Comparison of ENCODE assay signal across 13 mouse cellular contexts in the genomic region with DNA sequence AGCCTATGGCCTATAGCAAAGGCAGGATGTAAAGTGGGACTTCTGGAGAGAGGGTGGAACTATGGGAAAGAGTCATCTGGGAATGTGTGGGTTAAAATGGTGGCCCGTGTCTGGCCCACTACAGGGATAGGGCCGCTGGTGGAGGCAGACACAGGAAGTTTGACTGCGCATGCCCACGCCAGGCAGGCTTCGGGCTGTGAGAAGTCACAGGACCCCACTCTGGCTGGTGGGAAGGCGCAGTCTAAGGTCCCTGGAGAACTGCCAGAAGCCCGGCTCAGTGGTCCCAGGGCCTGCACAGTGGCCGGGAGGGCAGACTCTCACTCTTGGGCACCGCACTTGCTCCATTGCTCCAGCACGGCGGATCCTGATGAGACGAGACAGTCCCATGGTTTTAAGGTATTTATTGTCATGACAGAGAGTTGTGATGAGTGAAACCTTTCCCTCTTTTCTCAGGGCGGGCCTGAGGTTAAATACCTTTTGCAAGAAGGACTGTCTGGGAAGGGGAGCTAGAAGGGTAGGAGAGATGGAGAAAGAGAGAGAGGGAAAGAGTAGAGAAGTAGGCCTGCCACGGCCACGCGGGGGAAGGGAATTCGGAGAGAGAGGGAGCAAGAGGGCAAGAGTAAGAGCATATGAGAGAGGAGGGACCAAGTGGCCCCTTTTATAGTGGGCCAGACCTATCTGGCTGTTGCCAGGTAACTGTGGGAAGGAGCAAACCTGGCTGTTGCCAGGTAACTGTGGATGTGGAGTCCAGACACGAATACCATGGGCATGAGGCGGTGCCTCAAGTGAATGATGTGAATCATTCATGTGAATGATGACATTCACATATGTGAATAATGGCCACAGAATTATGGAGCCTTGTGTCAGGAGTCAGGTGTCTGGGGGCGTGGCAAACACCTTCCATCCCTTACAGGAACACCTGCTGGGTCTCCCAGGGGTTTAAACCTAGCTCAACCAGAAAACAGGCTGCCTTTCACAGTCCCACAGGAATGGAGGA. TPM values are rescaled to one million over a fixed set of nuclear protein-coding genes. Genes with fewer than 3 reads are reported as not detected.
DNase-seq lines count a peak whose midpoint lies in the region; ATAC-seq and TF ChIP-seq lines count a peak whose summit lies in the region.
"Had no signal": no experiment of that assay in that cellular context is flagged by ENCODE, and none has a peak within 500 bp of the region (broad histone marks: within the 10 kb centered on the region; RNA-seq: fewer than 3 reads in every experiment).

No protein-coding gene starts in this region.

- no peaks in the 10 kb centered on the region for H3K4me1 ChIP-seq in hindbrain, postnatal 0 days (ENCODE audit: insufficient read depth, low read length)
- no peaks in the 10 kb centered on the region for H3K4me1 ChIP-seq in hindbrain, embryonic 13.5 days (replicated peaks)
- H3K4me1 ChIP-seq in ES-E14 (ENCODE audit: control insufficient read depth in 2 of 2, insufficient read depth in 2 of 2, low read length in 2 of 2, poor library complexity in 1 of 2): peaks cover 2 to 10% of the 10 kb centered on the region in 2 experiments; a peak in 3 of 4 replicates
- no peaks in the 10 kb centered on the region for H3K4me1 ChIP-seq in embryonic facial prominence, embryonic 14.5 days (ENCODE audit: control insufficient read depth, insufficient read depth, low read length)
- H3K4me1 ChIP-seq in stomach, embryonic 15.5 days: no peaks in the 10 kb centered on the region

- H3K36me3 ChIP-seq in hindbrain, postnatal 0 days (ENCODE audit: insufficient read depth, low read length): no peaks in the 10 kb centered on the region
- H3K36me3 ChIP-seq in hindbrain, embryonic 13.5 days: no peaks in the 10 kb centered on the region
- H3K36me3 ChIP-seq in ES-E14 (ENCODE audit: control insufficient read depth, insufficient read depth, low read length, poor library complexity, severe bottlenecking): no peaks in the 10 kb centered on the region
- H3K36me3 ChIP-seq in embryonic facial prominence, embryonic 14.5 days (ENCODE audit: control insufficient read depth, insufficient read depth, low read length): no peaks in the 10 kb centered on the region
- H3K36me3 ChIP-seq in stomach, embryonic 15.5 days: no peaks in the 10 kb centered on the region

- WGBS in hindbrain, postnatal 0 days: 78% methylated on average over 20 of the region's 20 CpGs
- 83% methylated on average over 20 of the region's 20 CpGs for WGBS in hindbrain, embryonic 13.5 days
- 73% methylated on average over 20 of the region's 20 CpGs for WGBS in embryonic facial prominence, embryonic 14.5 days
- WGBS in stomach, embryonic 15.5 days: 64% methylated on average over 20 of the region's 20 CpGs

- H3K9me3 ChIP-seq in hindbrain, postnatal 0 days (ENCODE audit: low read length): no peaks in the 10 kb centered on the region
- no peaks in the 10 kb centered on the region for H3K9me3 ChIP-seq in hindbrain, embryonic 13.5 days
- H3K9me3 ChIP-seq in ES-E14 (ENCODE audit: control insufficient read depth, insufficient read depth, low read depth, low read length): no peaks in the 10 kb centered on the region
- H3K9me3 ChIP-seq in embryonic facial prominence, embryonic 14.5 days (ENCODE audit: control insufficient read depth, low read length): no peaks in the 10 kb centered on the region
- no peaks in the 10 kb centered on the region for H3K9me3 ChIP-seq in stomach, embryonic 15.5 days

- no peak for ATAC-seq in hindbrain, postnatal 0 days
- no peak for ATAC-seq in hindbrain, embryonic 13.5 days (ENCODE audit: low FRiP score)
- ATAC-seq in embryonic facial prominence, embryonic 14.5 days (ENCODE audit: low read depth): peak; percentile 65; the same call in 1 of the 2 replicates
- ATAC-seq in stomach, embryonic 15.5 days (ENCODE audit: insufficient read depth, low FRiP score, low read depth): peak; percentile 22; the same call in 1 of the 2 replicates

- no peak overlapping the region for H3K9ac ChIP-seq in hindbrain, postnatal 0 days (replicated peaks; ENCODE audit: low read length)
- no peak overlapping the region for H3K9ac ChIP-seq in hindbrain, embryonic 13.5 days
- peak overlapping the region; percentile 4; the same call in 1 of the 2 replicates for H3K9ac ChIP-seq in ES-E14 (ENCODE audit: insufficient read depth, low read depth, low read length, poor library complexity, severe bottlenecking)
- H3K9ac ChIP-seq in embryonic facial prominence, embryonic 14.5 days (ENCODE audit: low read depth, low read length): no peak overlapping the region
- H3K9ac ChIP-seq in stomach, embryonic 15.5 days: no peak overlapping the region

- no peak overlapping the region for H3K4me3 ChIP-seq in hindbrain, postnatal 0 days (ENCODE audit: low read length)
- H3K4me3 ChIP-seq in hindbrain, embryonic 13.5 days: no peak overlapping the region
- H3K4me3 ChIP-seq in ES-E14 (ENCODE audit: insufficient read depth in 1 of 2, low read depth in 1 of 2, low read length in 2 of 2, poor library complexity in 1 of 2, severe bottlenecking in 1 of 2): peak overlapping the region; percentile 19 to 52
- no peak overlapping the region for H3K4me3 ChIP-seq in embryonic facial prominence, embryonic 14.5 days (ENCODE audit: low read depth, low read length)
- H3K4me3 ChIP-seq in stomach, embryonic 15.5 days (replicated peaks): peak overlapping the region; percentile 21; the same call in 1 of the 2 replicates

- H3K27ac ChIP-seq in hindbrain, postnatal 0 days: no peak overlapping the region
- no peak overlapping the region for H3K27ac ChIP-seq in hindbrain, embryonic 13.5 days
- no peak overlapping the region for H3K27ac ChIP-seq in ES-E14 (ENCODE audit: insufficient read depth, low read depth, low read length, poor library complexity, severe bottlenecking)
- H3K27ac ChIP-seq in embryonic facial prominence, embryonic 14.5 days (replicated peaks; ENCODE audit: low read depth, low read length): no peak overlapping the region
- H3K27ac ChIP-seq in stomach, embryonic 15.5 days: 0 out of 2 replicates have a peak overlapping the region, but pooled peaks have one; percentile 2

- H3K4me2 ChIP-seq in hindbrain, postnatal 0 days (ENCODE audit: low read depth, low read length): peak overlapping the region; percentile 3; the same call in 1 of the 2 replicates
- H3K4me2 ChIP-seq in hindbrain, embryonic 13.5 days: no peak overlapping the region
- no peak overlapping the region for H3K4me2 ChIP-seq in embryonic facial prominence, embryonic 14.5 days (ENCODE audit: low read depth, low read length)
- no peak overlapping the region for H3K4me2 ChIP-seq in stomach, embryonic 15.5 days

- DNase-seq in hindbrain, postnatal 0 days (ENCODE audit: low spot score): no peak
- DNase-seq in ES-E14 (ENCODE audit: low read depth, low spot score): no peak
- peak; percentile 49 for DNase-seq in embryonic facial prominence, embryonic 14.5 days (ENCODE audit: low spot score)
- no peak for DNase-seq in frontal cortex, postnatal 14 days (ENCODE audit: low spot score in 2 of 2)
- no peak for DNase-seq in Muller cell, postnatal 12 days (ENCODE audit: inconsistent ontology term)
- DNase-seq: lung, adult 18-20 months; spleen, adult 18-20 months had no signal

- in situ Hi-C loops in ES-E14 (cut with MboI; ENCODE audit: low sequenced_read_pairs in 2 of 2, unreplicated experiment in 2 of 2): no loop called here

- no peaks in the 10 kb centered on the region for H3K27me3 ChIP-seq in hindbrain, postnatal 0 days (ENCODE audit: insufficient read depth, low read length)
- no peaks in the 10 kb centered on the region for H3K27me3 ChIP-seq in hindbrain, embryonic 13.5 days
- no peaks in the 10 kb centered on the region for H3K27me3 ChIP-seq in embryonic facial prominence, embryonic 14.5 days (replicated peaks; ENCODE audit: control insufficient read depth, insufficient read depth, low read length)
- H3K27me3 ChIP-seq in stomach, embryonic 15.5 days (replicated peaks): no peaks in the 10 kb centered on the region

- no peak for TF ChIP-seq CTCF in hindbrain, postnatal 0 days (IDR thresholded peaks at IDR 0.05; ENCODE audit: low read depth)

RNA-seq across cellular contexts. Expression of gene Mrps2, which starts 11.6 kb away (rescaled TPM):
- 31.5 and 33.0 TPM in 2 replicates for total RNA-seq in hindbrain, postnatal 0 days (2014; rRNA removed)
- polyA plus RNA-seq in hindbrain, postnatal 0 days (2015; fragmentation: Nextera tagmentation; extraction: Ambion mirVana): 39.2 and 42.6 TPM in 2 replicates
- 51.9 and 52.6 TPM in 2 replicates for polyA plus RNA-seq in hindbrain, embryonic 13.5 days (2015; fragmentation: Nextera tagmentation; extraction: Ambion mirVana)
- total RNA-seq in ES-E14 (2012; rRNA removed): 24.9 and 29.9 TPM in 2 replicates
- polyA plus RNA-seq in embryonic facial prominence, embryonic 14.5 days (2014; fragmentation: Nextera tagmentation; extraction: Ambion mirVana): 50.5 and 55.5 TPM in 2 replicates
- polyA plus RNA-seq in stomach, embryonic 15.5 days (2015; fragmentation: Nextera tagmentation; extraction: Ambion mirVana): 51.8 and 54.6 TPM in 2 replicates

RNA-seq across cellular contexts. Expression of gene 1700007K13Rik, which starts 13.4 kb away (rescaled TPM):
- total RNA-seq in hindbrain, postnatal 0 days (2014; rRNA removed): 2.8 and 8.6 TPM in 2 replicates
- 6.1 and 7.1 TPM in 2 replicates for polyA plus RNA-seq in hindbrain, postnatal 0 days (2015; fragmentation: Nextera tagmentation; extraction: Ambion mirVana)
- 2.4 and 3.1 TPM in 2 replicates for polyA plus RNA-seq in hindbrain, embryonic 13.5 days (2015; fragmentation: Nextera tagmentation; extraction: Ambion mirVana)
- 12.9 and 14.2 TPM in 2 replicates for total RNA-seq in ES-E14 (2012; rRNA removed)
- polyA plus RNA-seq in embryonic facial prominence, embryonic 14.5 days (2014; fragmentation: Nextera tagmentation; extraction: Ambion mirVana): 1.7 and 5.9 TPM in 2 replicates
- 0.72 and 0.85 TPM in 2 replicates for polyA plus RNA-seq in stomach, embryonic 15.5 days (2015; fragmentation: Nextera tagmentation; extraction: Ambion mirVana)
- total RNA-seq: gastrocnemius, adult 18-20 months had no signal
- polyA plus RNA-seq: heart, embryonic 14.5 days; large intestine, adult 2 months had no signal

RNA-seq across cellular contexts. Expression of gene Gbgt1, which starts 17.2 kb away (rescaled TPM):
- 3.7 and 8.2 TPM in 2 replicates for total RNA-seq in hindbrain, postnatal 0 days (2014; rRNA removed)
- 1.5 and 1.7 TPM in 2 replicates for polyA plus RNA-seq in hindbrain, postnatal 0 days (2015; fragmentation: Nextera tagmentation; extraction: Ambion mirVana)
- 0.52 and 1.0 TPM in 2 replicates for polyA plus RNA-seq in hindbrain, embryonic 13.5 days (2015; fragmentation: Nextera tagmentation; extraction: Ambion mirVana)
- total RNA-seq in ES-E14 (2012; rRNA removed): 1.4 and 3.1 TPM in 2 replicates
- polyA plus RNA-seq in embryonic facial prominence, embryonic 14.5 days (2014; fragmentation: Nextera tagmentation; extraction: Ambion mirVana): 1.3 and 1.7 TPM in 2 replicates
- 2.7 and 3.2 TPM in 2 replicates for polyA plus RNA-seq in stomach, embryonic 15.5 days (2015; fragmentation: Nextera tagmentation; extraction: Ambion mirVana)
- total RNA-seq: CH12.LX had no signal
- polyA plus RNA-seq: heart, embryonic 14.5 days had no signal

RNA-seq across cellular contexts. Expression of gene Gm10134, which starts 26.4 kb away (rescaled TPM):
- not detected in 2 replicates for total RNA-seq in hindbrain, postnatal 0 days (2014; rRNA removed)
- 4.0 and 4.8 TPM in 2 replicates for polyA plus RNA-seq in hindbrain, postnatal 0 days (2015; fragmentation: Nextera tagmentation; extraction: Ambion mirVana)
- 2.1 and 3.6 TPM in 2 replicates for polyA plus RNA-seq in hindbrain, embryonic 13.5 days (2015; fragmentation: Nextera tagmentation; extraction: Ambion mirVana)
- total RNA-seq in ES-E14 (2012; rRNA removed): 0.80 and 5.1 TPM in 2 replicates
- 2.7 TPM in 1 of 2 replicates, not detected in the other for polyA plus RNA-seq in embryonic facial prominence, embryonic 14.5 days (2014; fragmentation: Nextera tagmentation; extraction: Ambion mirVana)
- 8.5 and 8.8 TPM in 2 replicates for polyA plus RNA-seq in stomach, embryonic 15.5 days (2015; fragmentation: Nextera tagmentation; extraction: Ambion mirVana)
- total RNA-seq: CH12.LX had no signal

RNA-seq across cellular contexts. Expression of gene Ppp1r26, which starts 32.9 kb away (rescaled TPM):
- 58.8 and 78.7 TPM in 2 replicates for total RNA-seq in hindbrain, postnatal 0 days (2014; rRNA removed)
- polyA plus RNA-seq in hindbrain, postnatal 0 days (2015; fragmentation: Nextera tagmentation; extraction: Ambion mirVana): 10.4 and 11.2 TPM in 2 replicates
- 11.3 and 14.0 TPM in 2 replicates for polyA plus RNA-seq in hindbrain, embryonic 13.5 days (2015; fragmentation: Nextera tagmentation; extraction: Ambion mirVana)
- total RNA-seq in ES-E14 (2012; rRNA removed): 2.4 and 2.5 TPM in 2 replicates
- polyA plus RNA-seq in embryonic facial prominence, embryonic 14.5 days (2014; fragmentation: Nextera tagmentation; extraction: Ambion mirVana): 3.8 and 4.9 TPM in 2 replicates
- 4.4 TPM in 2 replicates for polyA plus RNA-seq in stomach, embryonic 15.5 days (2015; fragmentation: Nextera tagmentation; extraction: Ambion mirVana)
- total RNA-seq: CH12.LX had no signal

Comparison
In these comparisons a context has a peak if more than half of its experiments do, and no peak if none do; other contexts are left out.
1. ATAC-seq: peak in embryonic facial prominence, embryonic 14.5 days (single experiment) and stomach, embryonic 15.5 days (single experiment); none in hindbrain, postnatal 0 days (single experiment) and hindbrain, embryonic 13.5 days (single experiment).
2. H3K4me3 ChIP-seq: peak in ES-E14 (2 of 2) and stomach, embryonic 15.5 days (single experiment); none in hindbrain, postnatal 0 days (single experiment), hindbrain, embryonic 13.5 days (single experiment) and embryonic facial prominence, embryonic 14.5 days (single experiment).